Mouse (Mus musculus) megakaryocyte-erythroid progenitor cell, adult 5-6 weeks (primary cell): ENCODE results near the gene Ciao1. TPM values are rescaled to one million over a fixed set of nuclear protein-coding genes. Genes with fewer than 3 reads are reported as not detected.
"Not testable (repeated sequence)": the region's sequence is repeated elsewhere in the genome, so short reads cannot be mapped to it uniquely, and the experiment has no call there.

Experiments used
- ATAC-seq: replicated peaks from 2 replicates; pipeline ENCODE4 v1.8.0; 2016; ENCODE audit warnings: mild to moderate bottlenecking, inconsistent platforms; ENCODE audit not compliant: severe bottlenecking, poor library complexity, low FRiP score, low TSS enrichment
- total RNA-seq, 2 experiments: library from RNA; stranded (forward) in 1 of 2; stranded (reverse) in 1 of 2; fragments of 200-1000, 215-1000 nt in 1 of 2; fragments of >200 nt in 1 of 2; fragmentation: Nextera tagmentation in 1 of 2; gene quantifications; 2 replicates each; pipeline ENCODE4 v1.2.3; 2014 to 2017

The Ciao1 gene
- total RNA-seq, 2 experiments from 2014 or later: 40.1 to 45.1 TPM

DNA sequence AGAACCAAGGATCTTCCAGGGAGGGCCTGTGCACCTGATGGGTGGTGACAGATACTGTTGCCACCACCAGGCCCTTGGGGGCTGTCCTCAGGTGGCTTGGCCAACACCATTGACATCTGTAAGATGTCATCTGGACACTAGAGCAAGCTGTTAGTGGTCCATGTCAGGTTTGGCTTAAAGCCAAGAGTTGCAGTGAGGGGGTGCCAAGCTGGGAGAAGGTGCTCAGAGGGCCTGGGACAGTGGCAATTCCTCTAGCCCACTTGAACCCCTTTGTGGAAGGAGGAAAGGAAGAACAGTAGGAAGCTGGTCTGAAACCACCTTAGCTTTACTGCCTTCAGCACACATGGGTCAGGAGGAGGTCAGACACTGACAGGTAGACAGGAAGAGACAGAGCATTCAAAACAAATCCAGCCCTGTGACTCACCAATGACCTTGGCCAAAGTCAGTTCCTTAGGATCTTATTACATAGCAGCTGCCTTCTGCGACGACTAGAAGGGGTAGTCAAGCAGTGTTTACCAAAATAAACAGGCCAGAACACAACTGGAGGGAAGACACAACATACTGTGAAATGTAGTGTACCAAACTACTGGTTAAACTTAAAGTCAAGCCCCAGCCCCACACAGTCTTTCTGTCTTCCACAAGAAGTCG lies 4.4 kb upstream of the Ciao1 start:
- no peak for ATAC-seq

DNA sequence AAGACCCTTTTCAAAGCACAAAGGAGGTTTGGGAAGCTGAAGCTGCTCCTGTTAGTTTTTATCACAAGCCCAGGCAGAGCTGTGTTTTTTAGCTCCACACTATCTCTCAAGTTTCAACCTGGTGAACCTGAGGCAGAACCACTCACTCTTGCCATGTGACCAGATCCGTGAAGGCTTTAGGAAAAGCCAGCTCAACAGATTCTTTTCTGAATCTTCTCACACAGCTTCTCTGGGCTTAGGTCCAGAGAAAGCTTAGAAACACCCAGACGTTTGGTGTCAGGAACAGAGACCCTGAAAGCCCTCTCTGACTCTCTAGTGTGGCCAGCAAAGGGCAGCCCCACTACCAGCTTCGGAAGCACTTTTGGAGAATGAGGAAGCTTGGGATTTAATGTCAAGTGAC lies 3.8 kb upstream of the Ciao1 start:
- ATAC-seq: no peak

DNA sequence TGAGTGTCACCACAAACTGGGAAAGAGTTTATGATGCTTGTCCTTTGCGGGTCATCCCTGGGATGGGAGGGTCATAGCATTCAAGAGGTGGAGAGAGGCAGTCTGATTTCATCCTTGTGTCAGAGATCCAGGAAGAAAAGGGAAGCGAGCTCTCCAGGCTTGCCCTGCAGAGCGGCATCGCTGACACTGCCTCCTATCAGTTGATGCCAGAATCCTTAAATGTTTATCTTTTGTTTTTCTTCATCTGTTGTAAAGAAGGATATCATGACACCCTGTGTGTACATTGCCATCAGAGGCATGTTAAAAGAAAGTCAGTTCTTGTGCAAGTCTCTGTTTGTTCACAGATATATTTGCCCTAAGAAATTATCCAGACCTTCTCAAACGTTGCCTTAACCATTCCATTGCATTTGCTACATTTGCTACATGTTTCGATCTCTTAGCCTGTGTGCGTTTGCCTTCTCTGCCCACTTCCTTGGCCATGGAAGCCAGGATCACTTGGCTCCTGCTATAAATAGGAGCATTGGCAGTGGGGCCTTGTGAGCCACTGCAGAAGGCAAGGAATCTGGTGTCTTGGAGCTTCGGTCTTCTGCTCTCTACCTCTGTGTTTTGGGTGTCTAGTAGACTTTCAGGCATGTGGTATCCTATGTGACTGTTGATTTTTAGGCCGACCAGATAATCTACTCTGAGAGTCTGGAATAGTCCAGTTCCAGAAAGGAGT lies 2.8 kb upstream of the Ciao1 start:
- ATAC-seq: 0 out of 2 replicates have a peak, but pooled peaks have one; percentile 5

DNA sequence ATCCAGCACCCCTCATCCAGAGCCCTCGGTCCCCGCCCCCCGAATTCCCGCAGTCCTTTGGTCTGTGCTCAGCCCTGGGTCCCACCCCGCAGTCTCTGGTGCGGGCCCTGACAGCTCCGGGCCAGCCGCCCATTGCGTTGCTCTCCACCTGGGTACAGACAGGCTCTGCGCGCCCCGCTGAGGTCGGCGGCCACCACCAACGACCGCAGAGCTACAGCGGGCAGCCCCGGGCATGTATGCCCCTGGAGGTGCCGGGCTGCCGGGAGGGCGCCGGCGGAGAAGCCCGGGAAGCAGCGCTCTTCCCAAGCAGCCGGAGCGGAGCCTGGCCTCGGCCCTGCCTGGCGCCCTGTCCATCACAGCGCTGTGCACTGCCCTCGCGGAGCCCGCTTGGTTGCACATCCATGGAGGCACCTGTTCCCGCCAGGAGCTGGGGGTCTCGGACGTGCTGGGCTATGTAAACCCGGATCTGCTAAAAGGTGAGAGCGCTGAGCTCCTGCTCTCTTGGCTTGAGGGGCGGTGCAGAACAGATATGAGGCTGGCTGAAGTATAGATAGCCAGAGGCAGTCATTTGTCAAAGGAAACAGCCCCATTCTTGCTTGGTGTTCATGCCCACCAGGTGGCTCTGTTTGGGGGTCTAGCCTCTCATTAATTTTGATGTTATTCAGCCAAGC lies 853 bp upstream of the Ciao1 start:
- ATAC-seq: peak; percentile 41

DNA sequence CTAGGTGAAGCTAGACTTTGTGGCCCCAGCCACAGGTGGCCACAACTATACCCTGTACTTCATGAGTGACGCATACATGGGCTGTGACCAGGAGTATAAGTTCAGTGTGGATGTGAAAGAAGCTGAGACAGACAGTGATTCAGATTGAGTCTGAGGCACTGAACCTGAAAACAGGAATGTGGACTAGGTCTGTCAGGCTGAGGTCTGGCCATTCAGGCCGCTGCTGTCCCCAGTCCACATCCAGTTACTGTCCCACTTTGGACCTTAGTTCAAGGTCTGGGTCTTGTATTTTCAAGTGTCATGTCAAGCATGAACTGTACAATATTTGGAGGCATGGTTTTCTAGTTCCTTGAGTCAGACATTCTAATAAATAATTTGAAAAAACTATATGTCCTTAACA lies 7.6 kb downstream of the Ciao1 start:
- ATAC-seq: no peak

DNA sequence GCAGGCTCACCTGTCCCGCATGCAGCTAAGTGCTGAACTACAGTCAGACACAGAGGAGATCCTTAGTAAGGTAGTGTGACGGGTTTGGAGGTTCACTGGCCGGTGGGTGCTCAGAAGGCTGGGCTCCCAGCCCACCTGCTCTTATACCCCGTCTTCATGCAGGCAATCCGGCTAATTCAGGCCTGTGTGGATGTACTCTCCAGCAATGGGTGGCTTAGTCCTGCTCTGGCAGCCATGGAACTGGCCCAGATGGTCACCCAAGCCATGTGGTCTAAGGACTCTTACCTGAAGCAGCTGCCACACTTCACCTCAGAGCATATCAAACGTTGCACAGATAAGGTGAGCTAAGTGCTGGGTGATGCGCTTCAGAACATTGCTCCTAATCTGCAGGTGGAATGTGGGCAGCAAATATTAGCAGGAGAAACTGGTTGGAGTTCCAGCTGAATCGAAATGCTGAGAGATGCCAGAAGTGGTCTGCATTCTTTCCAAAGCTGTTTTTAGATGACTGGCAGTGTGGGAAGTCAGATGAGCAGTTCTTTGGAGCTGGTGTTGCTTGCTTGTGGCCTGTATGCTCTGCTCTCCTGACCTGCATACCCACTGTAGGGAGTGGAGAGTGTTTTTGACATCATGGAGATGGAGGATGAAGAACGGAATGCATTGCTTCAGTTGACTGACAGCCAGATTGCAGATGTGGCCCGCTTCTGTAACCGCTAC lies 9.6 kb downstream of the Ciao1 start:
- ATAC-seq: no peak

DNA sequence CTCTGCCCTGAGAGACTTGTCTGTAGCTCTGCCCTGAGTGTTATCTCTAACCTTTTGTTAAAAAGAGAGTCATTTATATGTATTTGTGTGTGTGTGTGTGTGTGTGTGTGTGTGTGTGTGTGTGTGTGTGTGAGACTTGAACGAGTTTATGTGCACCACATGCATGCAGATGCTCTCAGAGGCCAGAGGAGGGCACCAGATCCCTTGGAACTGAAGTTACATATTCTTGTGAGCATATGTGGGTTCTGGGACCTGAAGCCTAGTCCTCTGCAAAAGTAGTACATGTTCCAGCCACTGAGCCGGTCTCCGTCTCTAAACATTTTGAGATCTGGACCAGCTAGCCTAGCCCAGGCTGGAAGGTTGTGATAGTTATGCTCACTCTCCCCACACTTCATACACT lies 22.4 kb downstream of the Ciao1 start:
- no peak for ATAC-seq

DNA sequence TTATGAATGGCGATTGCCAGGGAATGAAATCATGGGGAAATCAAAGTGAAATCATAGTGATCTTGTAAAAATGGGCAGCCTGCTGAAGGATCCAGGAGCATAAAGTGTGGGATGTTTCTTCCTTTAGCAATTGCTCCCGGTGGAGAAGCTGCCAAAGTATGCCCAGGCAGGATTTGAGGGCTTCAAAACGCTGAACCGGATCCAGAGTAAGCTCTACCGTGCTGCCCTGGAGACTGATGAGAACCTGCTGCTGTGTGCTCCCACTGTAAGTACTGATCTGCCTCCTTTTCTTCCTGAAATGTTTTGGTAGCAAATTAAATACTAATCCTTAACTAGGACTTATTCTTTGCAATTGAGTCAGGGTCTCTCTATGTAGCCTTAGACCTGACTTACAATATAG lies 29.9 kb downstream of the Ciao1 start:
- ATAC-seq: no peak

DNA sequence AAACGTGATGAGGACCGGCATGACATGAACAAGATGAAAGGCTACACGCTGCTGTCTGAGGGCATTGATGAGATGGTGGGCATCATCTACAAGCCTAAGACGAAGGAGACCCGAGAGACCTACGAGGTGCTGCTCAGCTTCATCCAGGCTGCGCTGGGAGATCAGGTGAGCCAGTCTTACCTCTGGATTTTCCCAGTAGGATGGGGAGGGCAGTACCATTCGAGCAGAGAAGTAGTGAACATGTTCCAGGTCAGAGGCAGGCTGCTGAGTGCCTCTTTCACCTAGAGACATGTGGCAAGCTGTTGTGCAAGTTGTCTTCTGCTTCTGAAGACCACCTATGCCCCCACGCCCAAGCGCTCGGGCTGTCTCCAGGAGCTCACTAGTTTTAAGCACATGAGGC lies 36.9 kb downstream of the Ciao1 start:
- no peak for ATAC-seq

DNA sequence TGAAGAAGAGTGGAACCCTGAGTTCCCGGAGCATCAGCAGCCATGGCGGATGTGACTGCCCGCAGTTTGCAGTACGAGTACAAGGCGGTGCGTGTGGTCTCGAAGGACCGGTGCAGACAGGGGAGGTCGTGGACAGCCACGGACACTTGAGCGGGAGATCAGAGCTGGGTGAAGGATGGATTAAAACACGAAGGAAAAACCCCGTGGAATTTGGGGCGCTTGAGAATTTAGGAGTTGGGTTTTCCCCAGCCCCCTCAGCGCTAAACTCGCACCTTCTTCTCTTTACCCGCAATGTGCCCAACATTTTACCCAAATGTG lies 39.2 kb downstream of the Ciao1 start:
- ATAC-seq: no peak

DNA sequence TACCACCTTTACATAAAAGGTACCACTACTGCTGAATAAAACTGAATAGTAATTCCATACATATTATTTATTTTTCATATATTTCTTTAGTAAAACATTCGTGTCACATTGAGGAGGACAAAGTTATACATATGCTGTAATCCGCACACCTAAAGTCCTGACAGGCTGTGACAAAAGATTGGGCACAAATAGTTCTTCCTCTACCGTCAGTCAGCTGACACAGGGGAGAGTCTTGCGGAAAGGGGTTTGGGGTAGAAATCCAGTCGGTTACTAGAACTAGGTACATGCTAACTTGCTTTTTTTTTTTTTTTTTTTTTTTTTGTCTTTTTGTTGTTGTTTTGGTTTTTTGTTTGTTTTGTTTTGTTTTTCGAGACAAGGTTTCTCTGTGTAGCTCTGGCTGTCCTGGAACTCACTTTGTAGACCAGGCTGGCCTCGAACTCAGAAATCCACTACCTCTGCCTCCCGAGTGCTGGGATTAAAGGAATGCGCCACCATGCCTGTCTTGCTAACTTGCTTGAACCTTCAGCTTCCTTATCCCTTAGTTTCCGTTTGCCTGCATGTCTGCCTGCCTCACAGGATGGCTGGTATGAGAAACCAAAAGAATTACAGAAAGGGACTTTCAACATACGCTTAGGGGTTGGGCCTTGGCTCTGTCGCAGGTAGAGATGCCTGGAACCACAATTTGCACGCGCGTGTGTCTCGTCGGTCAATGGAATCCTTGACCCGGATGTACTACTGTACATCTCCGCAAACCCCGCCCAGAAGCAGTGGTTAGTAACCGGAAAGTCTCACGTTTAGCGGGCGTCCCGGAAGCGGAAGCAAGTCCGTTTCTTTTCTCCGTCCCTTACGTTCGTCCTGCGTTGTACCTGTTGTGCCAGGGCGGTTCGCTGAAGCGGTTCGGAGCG lies 39.8 kb downstream of the Ciao1 start, which contains the start of the genes 1810024B03Rik and Snrnp200:
TSS of gene 1810024B03Rik (minus strand) at position 734 of the 905 bp plus-strand sequence.
TSS of gene Snrnp200 (plus strand) at position 840 of the 905 bp plus-strand sequence.
- ATAC-seq: peak; percentile 96

DNA sequence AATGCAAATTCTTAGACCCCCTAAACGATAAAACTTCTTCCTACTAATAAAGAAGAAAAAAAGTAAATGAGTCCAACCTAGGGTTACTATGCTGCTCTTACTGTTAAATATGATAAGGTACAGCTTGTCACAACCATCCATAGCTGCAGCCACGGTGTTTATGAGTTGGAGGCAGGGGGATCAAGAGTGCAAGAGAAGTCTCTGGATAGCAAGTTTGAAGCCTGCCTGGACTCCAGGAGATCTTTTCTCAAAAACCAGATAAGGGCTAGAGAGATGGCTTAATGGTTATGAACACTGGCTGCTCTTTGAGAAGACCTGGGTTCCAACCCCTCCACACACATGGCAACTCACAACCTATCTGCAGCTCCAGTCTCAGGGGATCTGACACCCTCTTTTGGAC lies 40.7 kb downstream of the Ciao1 start:
- ATAC-seq: no peak

DNA sequence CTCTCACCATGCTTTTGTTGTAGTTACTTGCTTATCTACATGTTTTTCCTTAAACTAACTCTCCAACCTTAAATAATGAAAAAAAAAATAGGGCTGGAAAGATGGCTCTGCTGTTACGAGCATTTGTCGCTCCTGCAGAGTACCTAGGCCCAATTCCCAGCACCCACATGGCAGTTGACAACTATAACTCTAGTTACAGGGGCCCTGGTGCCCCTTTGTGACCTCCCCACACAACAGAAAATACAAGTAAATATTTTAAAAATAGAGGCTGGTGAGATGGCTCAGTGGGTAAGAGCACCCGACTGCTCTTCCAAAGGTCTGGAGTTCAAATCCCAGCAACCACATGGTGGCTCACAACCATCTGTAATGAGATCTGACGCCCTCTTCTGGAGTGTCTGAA lies 41.7 kb downstream of the Ciao1 start:
- ATAC-seq: not testable (repeated sequence)

DNA sequence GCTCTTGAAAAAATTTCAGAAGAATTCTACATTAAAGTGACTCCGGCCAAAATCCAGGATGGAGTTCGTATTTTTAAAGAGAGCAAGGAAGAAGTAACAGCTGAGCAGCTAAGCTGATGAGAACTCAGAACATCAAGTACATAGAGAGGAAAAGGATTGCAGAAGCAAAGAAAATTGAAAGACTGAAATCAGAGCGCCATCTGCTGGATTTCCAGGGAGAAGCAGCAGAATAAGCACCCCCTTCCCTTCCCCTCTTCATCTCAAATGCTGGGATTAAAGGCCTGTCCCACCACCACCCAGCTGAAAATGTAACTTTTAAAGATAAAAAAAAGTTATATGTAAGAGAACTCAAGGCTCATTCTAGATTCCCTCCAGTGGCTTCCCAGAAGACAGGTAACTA lies 42.7 kb downstream of the Ciao1 start:
- ATAC-seq: 0 out of 2 replicates have a peak, but pooled peaks have one; percentile 23

Other genes starting within 250 kb of the Ciao1 start
- gene Ap4e1, start 239.1 kb downstream of the Ciao1 start, total RNA-seq (2014; fragmentation: Nextera tagmentation): 12.5 and 13.5 TPM in 2 replicates
- gene Ap4e1, start 239.1 kb downstream of the Ciao1 start, total RNA-seq (2017): 21.0 and 26.9 TPM in 2 replicates
- gene Blvra, start 177.2 kb downstream of the Ciao1 start, total RNA-seq (2014; fragmentation: Nextera tagmentation): 53.7 and 54.7 TPM in 2 replicates
- gene Blvra, start 177.2 kb downstream of the Ciao1 start, total RNA-seq (2017): 40.9 and 47.9 TPM in 2 replicates
- gene Ncaph, start 113.9 kb downstream of the Ciao1 start, total RNA-seq (2014; fragmentation: Nextera tagmentation): 44.7 and 65.6 TPM in 2 replicates
- gene Ncaph, start 113.9 kb downstream of the Ciao1 start, total RNA-seq (2017): 55.8 and 57.3 TPM in 2 replicates
- 17.9 and 23.4 TPM in 2 replicates for gene Itpripl1, start 104.4 kb downstream of the Ciao1 start, total RNA-seq (2014; fragmentation: Nextera tagmentation)
- 15.8 and 24.0 TPM in 2 replicates for gene Itpripl1, start 104.4 kb downstream of the Ciao1 start, total RNA-seq (2017)
- gene 1810024B03Rik, start 39.5 kb downstream of the Ciao1 start, total RNA-seq (2014; fragmentation: Nextera tagmentation): 2.8 and 6.5 TPM in 2 replicates
- 1.6 and 2.6 TPM in 2 replicates for gene 1810024B03Rik, start 39.5 kb downstream of the Ciao1 start, total RNA-seq (2017)
- 99.4 and 122 TPM in 2 replicates for gene Snrnp200, start 39.4 kb downstream of the Ciao1 start, total RNA-seq (2014; fragmentation: Nextera tagmentation)
- gene Snrnp200, start 39.4 kb downstream of the Ciao1 start, total RNA-seq (2017): 202 and 255 TPM in 2 replicates
- 17.5 and 26.0 TPM in 2 replicates for gene Tmem127, start 92 bp upstream of the Ciao1 start, total RNA-seq (2014; fragmentation: Nextera tagmentation)
- 38.7 and 39.5 TPM in 2 replicates for gene Tmem127, start 92 bp upstream of the Ciao1 start, total RNA-seq (2017)
- gene Stard7, start 22.4 kb upstream of the Ciao1 start, total RNA-seq (2014; fragmentation: Nextera tagmentation): 97.7 and 109 TPM in 2 replicates
- 130 and 141 TPM in 2 replicates for gene Stard7, start 22.4 kb upstream of the Ciao1 start, total RNA-seq (2017)
- gene Dusp2, start 88.3 kb upstream of the Ciao1 start, total RNA-seq (2014; fragmentation: Nextera tagmentation): 18.4 and 29.2 TPM in 2 replicates
- 33.5 and 35.8 TPM in 2 replicates for gene Dusp2, start 88.3 kb upstream of the Ciao1 start, total RNA-seq (2017)
- gene Astl, start 90.8 kb upstream of the Ciao1 start, total RNA-seq (2014; fragmentation: Nextera tagmentation): 0.40 TPM in 1 of 2 replicates, not detected in the other
- not detected in 2 replicates for gene Astl, start 90.8 kb upstream of the Ciao1 start, total RNA-seq (2017)
- not detected in 2 replicates for gene Adra2b, start 115.4 kb upstream of the Ciao1 start, total RNA-seq (2014; fragmentation: Nextera tagmentation)
- gene Adra2b, start 115.4 kb upstream of the Ciao1 start, total RNA-seq (2017): not detected in 2 replicates
- not detected in 2 replicates for gene Gpat2, start 177.4 kb upstream of the Ciao1 start, total RNA-seq (2014; fragmentation: Nextera tagmentation)
- gene Gpat2, start 177.4 kb upstream of the Ciao1 start, total RNA-seq (2017): not detected in 2 replicates
- 17.8 and 18.9 TPM in 2 replicates for gene Fahd2a, start 196.7 kb upstream of the Ciao1 start, total RNA-seq (2014; fragmentation: Nextera tagmentation)
- 1.8 and 3.5 TPM in 2 replicates for gene Fahd2a, start 196.7 kb upstream of the Ciao1 start, total RNA-seq (2017)